Mouse (Mus musculus): Measurements from ENCODE around the gene Gm13277. TPM values are rescaled to one million over a fixed set of nuclear protein-coding genes. Genes with fewer than 3 reads are reported as not detected.
"Not testable (repeated sequence)": the region's sequence is repeated elsewhere in the genome, so short reads cannot be mapped to it uniquely, and the experiment has no call there.

Gm13277 gene
- not detected in 2 replicates for polyA plus RNA-seq (2014; fragmentation: Nextera tagmentation; extraction: Ambion mirVana)

- H3K27me3 ChIP-seq (replicated peaks; ENCODE audit: control insufficient read depth, insufficient read depth, low read length); ATAC-seq (replicated peaks; ENCODE audit: low FRiP score); H3K36me3 ChIP-seq (ENCODE audit: control insufficient read depth, insufficient read depth, low read length); DNase-seq (ENCODE audit: low spot score); H3K9ac ChIP-seq (ENCODE audit: low read depth, low read length); H3K9me3 ChIP-seq (ENCODE audit: control insufficient read depth, low read length); H3K4me2 ChIP-seq; H3K27ac ChIP-seq (ENCODE audit: low read depth, low read length); H3K4me3 ChIP-seq (ENCODE audit: low read depth, low read length); H3K4me1 ChIP-seq (replicated peaks; ENCODE audit: control insufficient read depth, insufficient read depth, low read length): not testable (repeated sequence)
- 0% methylated on average over 4 of the region's 28 CpGs for WGBS
These were observed at the start of gene Gm13277 for GRCm38 (mm10) chr4:88788402-88788801. Gene Gm13277 (plus strand): TSS chr4:88788632.

- DNase-seq (ENCODE audit: low spot score) (no peak), ATAC-seq (replicated peaks; ENCODE audit: low FRiP score) (no peak)
- Histone ChIP-seq H3K27me3 (replicated peaks; ENCODE audit: control insufficient read depth, insufficient read depth, low read length) (no peaks in the 10 kb centered on the region), H3K9me3 (ENCODE audit: control insufficient read depth, low read length) (no peaks in the 10 kb centered on the region), H3K9ac (ENCODE audit: low read depth, low read length) (no peak overlapping the region), H3K4me3 (ENCODE audit: low read depth, low read length) (no peak overlapping the region), H3K36me3 (ENCODE audit: control insufficient read depth, insufficient read depth, low read length) (no peaks in the 10 kb centered on the region), H3K4me2 (no peak overlapping the region), H3K27ac (ENCODE audit: low read depth, low read length) (no peak overlapping the region), H3K4me1 (replicated peaks; ENCODE audit: control insufficient read depth, insufficient read depth, low read length) (0 out of 2 replicates have a peak, but pooled peaks cover 2% of the 10 kb centered on the region)
- WGBS, result 75% methylated on average over 6 of the region's 6 CpGs
These were observed 49.4 kb upstream of the Gm13277 start for GRCm38 (mm10) chr4:88739036-88739435.

GRCm38 (mm10) chr4:88741426-88741825, 47.0 kb upstream of the Gm13277 start:
- H3K4me3 ChIP-seq (ENCODE audit: low read depth, low read length), result no peak overlapping the region
- H3K9ac ChIP-seq (ENCODE audit: low read depth, low read length), result no peak overlapping the region
- H3K4me2 ChIP-seq, result no peak overlapping the region
- no peaks in the 10 kb centered on the region for H3K27me3 ChIP-seq (replicated peaks; ENCODE audit: control insufficient read depth, insufficient read depth, low read length)
- no peak overlapping the region for H3K27ac ChIP-seq (ENCODE audit: low read depth, low read length)
- 60% methylated on average over 4 of the region's 4 CpGs for WGBS
- no peak for DNase-seq (ENCODE audit: low spot score)
- H3K4me1 ChIP-seq (replicated peaks; ENCODE audit: control insufficient read depth, insufficient read depth, low read length), result 0 out of 2 replicates have a peak, but pooled peaks cover 2% of the 10 kb centered on the region
- H3K9me3 ChIP-seq (ENCODE audit: control insufficient read depth, low read length), result no peaks in the 10 kb centered on the region
- no peaks in the 10 kb centered on the region for H3K36me3 ChIP-seq (ENCODE audit: control insufficient read depth, insufficient read depth, low read length)
- no peak for ATAC-seq (replicated peaks; ENCODE audit: low FRiP score)

- Histone ChIP-seq H3K9ac (ENCODE audit: low read depth, low read length) (no peak overlapping the region), H3K36me3 (ENCODE audit: control insufficient read depth, insufficient read depth, low read length) (no peaks in the 10 kb centered on the region), H3K4me1 (replicated peaks; ENCODE audit: control insufficient read depth, insufficient read depth, low read length) (0 out of 2 replicates have a peak, but pooled peaks cover 2% of the 10 kb centered on the region), H3K27me3 (replicated peaks; ENCODE audit: control insufficient read depth, insufficient read depth, low read length) (no peaks in the 10 kb centered on the region), H3K9me3 (ENCODE audit: control insufficient read depth, low read length) (no peaks in the 10 kb centered on the region), H3K27ac (ENCODE audit: low read depth, low read length) (no peak overlapping the region), H3K4me3 (ENCODE audit: low read depth, low read length) (no peak overlapping the region), H3K4me2 (no peak overlapping the region)
- DNase-seq (ENCODE audit: low spot score) (no peak), ATAC-seq (replicated peaks; ENCODE audit: low FRiP score) (no peak)
- 70% methylated on average over 7 of the region's 7 CpGs for WGBS
These were observed 45.6 kb upstream of the Gm13277 start for GRCm38 (mm10) chr4:88742771-88743371.

- H3K4me3 ChIP-seq (ENCODE audit: low read depth, low read length), result no peak overlapping the region
- no peaks in the 10 kb centered on the region for H3K27me3 ChIP-seq (replicated peaks; ENCODE audit: control insufficient read depth, insufficient read depth, low read length)
- WGBS, result 58% methylated on average over 3 of the region's 3 CpGs
- no peaks in the 10 kb centered on the region for H3K36me3 ChIP-seq (ENCODE audit: control insufficient read depth, insufficient read depth, low read length)
- DNase-seq (ENCODE audit: low spot score) (no peak), ATAC-seq (replicated peaks; ENCODE audit: low FRiP score) (no peak)
- H3K9me3 ChIP-seq (ENCODE audit: control insufficient read depth, low read length), result no peaks in the 10 kb centered on the region
- no peak overlapping the region for H3K9ac ChIP-seq (ENCODE audit: low read depth, low read length)
- no peak overlapping the region for H3K4me2 ChIP-seq
- 0 out of 2 replicates have a peak, but pooled peaks cover 2% of the 10 kb centered on the region for H3K4me1 ChIP-seq (replicated peaks; ENCODE audit: control insufficient read depth, insufficient read depth, low read length)
- no peak overlapping the region for H3K27ac ChIP-seq (ENCODE audit: low read depth, low read length)
These were observed 44.2 kb upstream of the Gm13277 start for GRCm38 (mm10) chr4:88744207-88744606.

- 60% methylated on average over 6 of the region's 6 CpGs for WGBS
- no peak overlapping the region for H3K4me3 ChIP-seq (ENCODE audit: low read depth, low read length)
- no peaks in the 10 kb centered on the region for H3K36me3 ChIP-seq (ENCODE audit: control insufficient read depth, insufficient read depth, low read length)
- no peaks in the 10 kb centered on the region for H3K9me3 ChIP-seq (ENCODE audit: control insufficient read depth, low read length)
- DNase-seq (ENCODE audit: low spot score) (no peak), ATAC-seq (replicated peaks; ENCODE audit: low FRiP score) (no peak)
- no peaks in the 10 kb centered on the region for H3K27me3 ChIP-seq (replicated peaks; ENCODE audit: control insufficient read depth, insufficient read depth, low read length)
- no peaks in the 10 kb centered on the region for H3K4me1 ChIP-seq (replicated peaks; ENCODE audit: control insufficient read depth, insufficient read depth, low read length)
- no peak overlapping the region for H3K9ac ChIP-seq (ENCODE audit: low read depth, low read length)
- no peak overlapping the region for H3K27ac ChIP-seq (ENCODE audit: low read depth, low read length)
- no peak overlapping the region for H3K4me2 ChIP-seq
These were observed 38.5 kb upstream of the Gm13277 start for GRCm38 (mm10) chr4:88749926-88750325.

- not testable (repeated sequence) for H3K9ac ChIP-seq (ENCODE audit: low read depth, low read length)
These were observed 33.6 kb upstream of the Gm13277 start, which contains the start of gene Gm13271 for GRCm38 (mm10) chr4:88754818-88755340. Gene Gm13271 (plus strand): TSS chr4:88754868.

GRCm38 (mm10) chr4:88756581-88757513, 31.6 kb upstream of the Gm13277 start:
- not testable (repeated sequence) for H3K4me1 ChIP-seq (replicated peaks; ENCODE audit: control insufficient read depth, insufficient read depth, low read length); ATAC-seq (replicated peaks; ENCODE audit: low FRiP score); H3K27me3 ChIP-seq (replicated peaks; ENCODE audit: control insufficient read depth, insufficient read depth, low read length); H3K36me3 ChIP-seq (ENCODE audit: control insufficient read depth, insufficient read depth, low read length); H3K9me3 ChIP-seq (ENCODE audit: control insufficient read depth, low read length)
- 11% methylated on average over 28 of the region's 31 CpGs for WGBS
- DNase-seq (ENCODE audit: low spot score), result peak; percentile 64
- Histone ChIP-seq H3K9ac (ENCODE audit: low read depth, low read length) (peak overlapping the region; percentile 71), H3K4me3 (ENCODE audit: low read depth, low read length) (peak overlapping the region; percentile 58), H3K27ac (ENCODE audit: low read depth, low read length) (peak overlapping the region; percentile 90), H3K4me2 (peak overlapping the region; percentile 75)

More at GRCm38 (mm10) chr4:88754818-88755340, 33.6 kb upstream of the Gm13277 start, which contains the start of gene Gm13271:
- WGBS, result 66% methylated on average over 14 of the region's 15 CpGs
- not testable (repeated sequence) for H3K4me1 ChIP-seq (replicated peaks; ENCODE audit: control insufficient read depth, insufficient read depth, low read length); ATAC-seq (replicated peaks; ENCODE audit: low FRiP score); H3K27ac ChIP-seq (ENCODE audit: low read depth, low read length); H3K9me3 ChIP-seq (ENCODE audit: control insufficient read depth, low read length); DNase-seq (ENCODE audit: low spot score); H3K27me3 ChIP-seq (replicated peaks; ENCODE audit: control insufficient read depth, insufficient read depth, low read length); H3K4me3 ChIP-seq (ENCODE audit: low read depth, low read length); H3K36me3 ChIP-seq (ENCODE audit: control insufficient read depth, insufficient read depth, low read length); H3K4me2 ChIP-seq
